Mouse (Mus musculus) liver, adult 2 months (tissue): ENCODE measurements around the gene Bcl11b. TPM values are rescaled to one million over a fixed set of nuclear protein-coding genes. Genes with fewer than 3 reads are reported as not detected.

ENCODE experiments used
- DNase-seq: peaks from one replicate; pipeline ENCODE4 v3.0.0-alpha.2; 2011; ENCODE audit warnings: low read depth, low spot score; ENCODE audit errors: extremely low read depth
- H3K27ac ChIP-seq: fragments of 200-500 bp; replicated peaks from 2 replicates; pipeline ENCODE4 v1.5.1; 2012; ENCODE audit warnings: low read depth, mild to moderate bottlenecking, control low read depth, inconsistent platforms, low read length; ENCODE audit not compliant: insufficient read depth
- H3K27me3 ChIP-seq: fragments of 200-500 bp; 2 replicates; pipeline ENCODE4 v1.6.1; 2012; ENCODE audit warnings: mild to moderate bottlenecking, moderate library complexity, low read length, inconsistent platforms; ENCODE audit not compliant: control insufficient read depth, insufficient read depth
- H3K36me3 ChIP-seq: fragments of 200-500 bp; 2 replicates; pipeline ENCODE4 v1.6.1; 2012; ENCODE audit warnings: low read length, inconsistent platforms; ENCODE audit not compliant: control insufficient read depth, insufficient read depth
- H3K4me1 ChIP-seq: fragments of 200-500 bp; 2 replicates; pipeline ENCODE4 v1.6.1; 2011; ENCODE audit warnings: low read length; ENCODE audit not compliant: control insufficient read depth, insufficient read depth
- H3K4me3 ChIP-seq: fragments of 200-500 bp; 2 replicates; pipeline ENCODE4 v1.5.1; 2011; ENCODE audit warnings: low read depth, mild to moderate bottlenecking, control low read depth, low read length, moderate library complexity; ENCODE audit not compliant: insufficient read depth
- H3K79me2 ChIP-seq: fragments of 200-500 bp; 2 replicates; pipeline ENCODE4 v1.6.1; 2012; ENCODE audit warnings: inconsistent platforms, mild to moderate bottlenecking, low read length, moderate library complexity; ENCODE audit not compliant: control insufficient read depth, insufficient read depth
- H3K9ac ChIP-seq: fragments of 200-500 bp; 2 replicates; pipeline ENCODE4 v1.6.1; 2012; ENCODE audit warnings: low read depth, mild to moderate bottlenecking, control low read depth, inconsistent platforms, low read length
- CTCF ChIP-seq: fragments of 200-500 bp; IDR thresholded peaks from 2 replicates; pipeline ENCODE4 v1.5.1; 2011; ENCODE audit warnings: low read depth, low read length, control low read depth
- POLR2A ChIP-seq: fragments of 200-500 bp; IDR thresholded peaks from 2 replicates; pipeline ENCODE4 v1.6.1; 2011; ENCODE audit warnings: low read length, control low read depth; ENCODE audit not compliant: insufficient read depth; ENCODE audit errors: extremely low read depth
- WGBS: fragments of 180-500 bp; shearing (Covaris S2); methylation state at CpG from one replicate; pipeline ENCODE4 v1.1.7; 2018; 5-methylcytosine and 5-hydroxymethylcytosine counted together
- polyA plus RNA-seq: library from polyadenylated mRNA; depleted of rRNA; stranded (reverse); fragments of >200 nt; gene quantifications from 2 replicates; pipeline ENCODE4 v1.2.3, GENCODE M21; 2012
- total RNA-seq: library from RNA; depleted of rRNA; stranded (reverse); fragments of >200 nt; gene quantifications from 2 replicates; pipeline ENCODE4 v1.2.3, GENCODE M21; 2014

The Bcl11b gene
- total and polyA plus RNA-seq, 2 experiments: 0.18 to 0.39 TPM

- no peak overlapping the region for H3K27ac ChIP-seq
- H3K4me1 ChIP-seq: no peaks in the 10 kb centered on the region
- no peak overlapping the region for H3K9ac ChIP-seq
- no peaks in the 10 kb centered on the region for H3K27me3 ChIP-seq
- H3K4me3 ChIP-seq: no peak overlapping the region
- no peaks in the 10 kb centered on the region for H3K36me3 ChIP-seq
- H3K79me2 ChIP-seq: no peaks in the 10 kb centered on the region
- WGBS: 76% methylated on average over 14 of the region's 14 CpGs
- DNase-seq: no peak
- TF ChIP-seq CTCF (no peak), POLR2A (no peak)
Measured at GRCm38 (mm10) chr12:107960365-107960764, 43.0 kb downstream of the Bcl11b start.

- Histone ChIP-seq H3K79me2 (no peaks in the 10 kb centered on the region), H3K4me1 (no peaks in the 10 kb centered on the region), H3K27me3 (no peaks in the 10 kb centered on the region), H3K9ac (no peak overlapping the region), H3K4me3 (no peak overlapping the region), H3K27ac (no peak overlapping the region), H3K36me3 (no peaks in the 10 kb centered on the region)
- TF ChIP-seq CTCF (no peak), POLR2A (no peak)
- WGBS: 74% methylated on average over 8 of the region's 8 CpGs
- DNase-seq: no peak
Measured at GRCm38 (mm10) chr12:107959872-107960271, 43.5 kb downstream of the Bcl11b start.

- Histone ChIP-seq H3K4me1 (no peaks in the 10 kb centered on the region), H3K9ac (no peak overlapping the region), H3K36me3 (no peaks in the 10 kb centered on the region), H3K27ac (no peak overlapping the region), H3K4me3 (no peak overlapping the region), H3K79me2 (no peaks in the 10 kb centered on the region), H3K27me3 (no peaks in the 10 kb centered on the region)
- 85% methylated on average over 16 of the region's 16 CpGs for WGBS
- TF ChIP-seq CTCF: no peak
- TF ChIP-seq POLR2A: no peak
- no peak for DNase-seq
Measured at GRCm38 (mm10) chr12:107953044-107953684, 50.2 kb downstream of the Bcl11b start.

- no peak overlapping the region for H3K4me3 ChIP-seq
- H3K4me1 ChIP-seq: no peaks in the 10 kb centered on the region
- no peak overlapping the region for H3K27ac ChIP-seq
- H3K36me3 ChIP-seq: no peaks in the 10 kb centered on the region
- H3K27me3 ChIP-seq: no peaks in the 10 kb centered on the region
- no peak for DNase-seq
- no peaks in the 10 kb centered on the region for H3K79me2 ChIP-seq
- no peak for TF ChIP-seq POLR2A
- no peak for TF ChIP-seq CTCF
- no peak overlapping the region for H3K9ac ChIP-seq
- WGBS: 81% methylated on average over 20 of the region's 20 CpGs
Measured at GRCm38 (mm10) chr12:107952318-107952724, 51.1 kb downstream of the Bcl11b start.

GRCm38 (mm10) chr12:107950667-107951179 lies 52.7 kb downstream of the Bcl11b start:
- H3K9ac ChIP-seq: no peak overlapping the region
- no peaks in the 10 kb centered on the region for H3K36me3 ChIP-seq
- H3K27ac ChIP-seq: no peak overlapping the region
- H3K4me3 ChIP-seq: no peak overlapping the region
- H3K4me1 ChIP-seq: no peaks in the 10 kb centered on the region
- H3K27me3 ChIP-seq: no peaks in the 10 kb centered on the region
- no peaks in the 10 kb centered on the region for H3K79me2 ChIP-seq
- WGBS: 80% methylated on average over 20 of the region's 20 CpGs
- no peak for TF ChIP-seq CTCF
- no peak for TF ChIP-seq POLR2A
- DNase-seq: no peak

- no peaks in the 10 kb centered on the region for H3K4me1 ChIP-seq
- no peak overlapping the region for H3K9ac ChIP-seq
- no peak overlapping the region for H3K27ac ChIP-seq
- H3K4me3 ChIP-seq: no peak overlapping the region
- H3K36me3 ChIP-seq: no peaks in the 10 kb centered on the region
- no peak for TF ChIP-seq POLR2A
- TF ChIP-seq CTCF: no peak
- WGBS: 78% methylated on average over 10 of the region's 10 CpGs
- H3K79me2 ChIP-seq: no peaks in the 10 kb centered on the region
- no peak for DNase-seq
- H3K27me3 ChIP-seq: no peaks in the 10 kb centered on the region
Measured at GRCm38 (mm10) chr12:107949416-107949815, 54.0 kb downstream of the Bcl11b start.
